Mouse (Mus musculus) small intestine, adult 2 months (tissue): ENCODE data around the gene Cenpp.

ENCODE experiments used
- CTCF ChIP-seq: fragments of 200-500 bp; IDR thresholded peaks from 2 replicates; pipeline ENCODE4 v1.5.1; 2012; ENCODE audit warnings: low read depth, mild to moderate bottlenecking, control low read depth, inconsistent platforms, low read length, moderate library complexity, mixed read lengths; ENCODE audit not compliant: insufficient replicate concordance, insufficient read length; ENCODE audit errors: extremely low read depth
- POLR2A ChIP-seq: fragments of 200-500 bp; IDR thresholded peaks from 2 replicates; pipeline ENCODE4 v1.6.1; 2012; ENCODE audit warnings: low read depth, mild to moderate bottlenecking, control low read depth, inconsistent platforms, low read length, moderate library complexity

GRCm38 (mm10) chr13:49586062-49586461 lies 66.5 kb downstream of the Cenpp start:
- TF ChIP-seq CTCF (no peak), POLR2A (no peak)
